Mouse (Mus musculus): ENCODE results near the gene Podxl2. TPM values are rescaled to one million over a fixed set of nuclear protein-coding genes. Genes with fewer than 3 reads are reported as not detected.

Gene Podxl2
- polyA plus RNA-seq, 1 experiment from 2014 or later, result 16.9 TPM

DNA sequence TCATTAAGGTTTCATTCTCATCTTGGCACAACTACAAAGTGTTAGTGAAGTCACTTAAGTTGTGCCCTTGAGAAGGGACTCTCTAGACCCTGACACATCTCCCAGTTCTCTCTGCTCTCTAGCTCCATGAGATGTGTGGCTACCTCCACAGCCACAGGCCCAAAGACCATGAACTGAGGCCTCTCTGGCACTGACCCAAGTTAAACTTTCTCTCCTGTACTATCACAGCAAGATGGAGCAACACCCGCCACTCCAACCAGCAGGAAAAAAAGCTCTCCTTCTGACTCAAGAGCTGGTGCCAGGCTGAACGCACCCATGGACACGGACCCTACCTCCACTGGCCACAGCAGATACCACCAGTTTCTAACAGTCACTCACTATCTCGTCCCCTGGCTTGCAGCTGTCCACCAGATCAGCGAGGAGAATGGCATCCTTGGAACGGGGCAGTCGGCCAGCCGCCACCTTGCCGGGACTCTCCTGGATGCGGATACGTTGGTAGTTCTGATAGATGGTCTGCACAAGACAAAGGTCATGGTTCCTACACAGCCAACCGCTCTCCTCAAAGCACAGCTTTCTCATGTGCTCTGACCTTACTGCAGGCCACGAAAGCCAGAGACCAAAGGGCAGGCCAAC, 14.7 kb upstream of the Podxl2 start:
- no peak for DNase-seq (ENCODE audit: low spot score)

DNA sequence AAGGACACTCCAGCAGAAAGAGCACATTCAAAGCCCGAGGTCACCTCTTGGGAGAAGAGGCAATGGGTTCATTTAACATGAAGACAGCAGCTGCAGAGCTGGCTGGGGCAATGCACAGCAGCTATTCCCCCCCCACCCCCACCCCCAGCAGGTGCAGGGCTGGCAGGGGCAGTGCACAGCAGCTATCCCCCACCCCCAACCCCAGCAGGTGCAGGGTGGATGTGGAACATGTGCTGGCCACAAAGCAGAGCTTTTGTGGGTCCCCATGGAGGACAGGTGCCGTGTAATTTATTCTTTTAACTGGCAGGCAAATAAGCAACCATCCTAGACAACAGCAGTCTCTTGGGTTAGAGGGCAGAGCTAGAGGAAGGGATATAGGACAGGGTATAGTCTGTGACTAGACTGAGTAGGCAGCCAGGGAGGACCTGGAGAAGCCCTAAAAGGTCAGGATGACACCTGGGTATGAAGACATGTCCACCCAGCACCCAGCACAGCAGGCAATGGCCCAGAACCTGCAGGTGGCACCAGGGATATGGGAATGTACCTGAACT, 11.6 kb upstream of the Podxl2 start:
- peak; percentile 87 for DNase-seq (ENCODE audit: low spot score)

DNA sequence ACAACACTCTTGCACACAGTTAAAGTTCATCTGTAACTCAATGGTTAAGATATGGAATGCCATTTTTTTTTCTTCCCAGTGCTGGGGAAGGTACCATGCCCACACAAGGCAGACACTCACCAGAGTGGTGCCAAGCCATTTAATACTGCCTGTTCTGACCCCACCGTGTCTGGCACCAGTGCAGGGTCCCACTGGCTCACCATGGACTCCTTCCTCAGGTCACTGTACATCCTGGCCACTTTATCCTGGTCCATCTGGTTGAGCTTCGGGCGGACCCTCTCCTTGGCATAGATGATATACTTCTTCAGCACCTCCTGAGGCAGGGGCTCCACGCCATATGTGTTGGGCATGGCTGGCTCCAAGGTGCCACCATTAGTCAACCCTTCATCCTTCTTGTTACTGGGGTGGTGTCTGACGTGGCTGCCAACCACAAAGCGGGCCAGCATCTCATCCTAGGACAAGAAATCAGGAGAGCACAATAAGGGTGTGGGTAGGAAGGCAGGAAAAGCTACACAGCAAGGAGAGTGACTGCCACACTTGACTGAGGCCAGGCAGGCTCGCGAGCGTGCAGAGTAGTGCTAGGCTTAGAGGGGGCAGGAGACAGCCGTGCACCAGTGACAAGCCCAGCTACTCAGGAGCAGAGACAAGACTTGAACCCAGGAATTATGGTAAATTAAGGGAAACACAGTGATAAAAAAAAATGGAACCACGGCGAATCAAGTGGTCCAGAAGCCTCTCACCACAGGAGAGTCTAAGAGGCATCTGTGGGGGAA, 11.0 kb upstream of the Podxl2 start:
- no peak for DNase-seq (ENCODE audit: low spot score)

DNA sequence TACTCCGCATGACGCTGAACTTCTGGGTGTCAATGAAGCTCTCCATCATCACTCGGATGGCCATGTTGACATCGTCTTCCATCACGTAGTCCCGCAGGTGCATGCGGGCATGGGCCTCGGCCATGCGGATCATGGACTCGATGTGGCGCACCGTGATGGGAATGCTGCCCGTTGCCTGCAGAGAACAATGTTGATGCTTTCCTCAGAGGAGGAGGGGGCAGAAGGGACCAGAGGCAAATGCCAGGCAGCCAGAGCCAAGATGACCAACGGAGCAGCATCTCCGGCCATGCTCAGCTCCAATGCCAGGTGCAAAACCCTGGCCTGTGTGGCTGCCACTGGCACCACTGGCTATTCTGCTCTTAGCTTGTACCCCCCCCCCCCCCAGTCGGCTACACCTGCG, 9.8 kb upstream of the Podxl2 start:
- no peak for DNase-seq (ENCODE audit: low spot score)

DNA sequence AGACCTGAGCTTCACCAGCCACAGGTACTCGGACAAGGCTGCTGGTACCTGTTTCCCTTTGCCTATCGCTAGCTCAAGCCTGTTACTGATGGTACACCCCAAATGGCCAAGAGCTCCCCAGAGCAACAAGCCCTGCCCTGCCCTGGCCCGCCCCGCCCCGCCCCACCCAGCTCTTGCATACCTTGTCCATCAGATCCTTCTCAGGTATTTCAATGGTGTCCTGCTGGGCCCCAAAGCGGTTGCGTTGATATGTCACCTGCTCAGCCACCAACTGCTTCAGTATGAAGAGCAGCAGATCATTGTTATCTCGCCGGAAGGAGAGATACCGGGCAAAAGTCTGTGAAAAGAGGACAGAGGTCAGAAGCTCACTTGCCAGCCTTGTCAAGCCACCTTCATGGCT, 9.4 kb upstream of the Podxl2 start:
- DNase-seq (ENCODE audit: low spot score), result no peak

DNA sequence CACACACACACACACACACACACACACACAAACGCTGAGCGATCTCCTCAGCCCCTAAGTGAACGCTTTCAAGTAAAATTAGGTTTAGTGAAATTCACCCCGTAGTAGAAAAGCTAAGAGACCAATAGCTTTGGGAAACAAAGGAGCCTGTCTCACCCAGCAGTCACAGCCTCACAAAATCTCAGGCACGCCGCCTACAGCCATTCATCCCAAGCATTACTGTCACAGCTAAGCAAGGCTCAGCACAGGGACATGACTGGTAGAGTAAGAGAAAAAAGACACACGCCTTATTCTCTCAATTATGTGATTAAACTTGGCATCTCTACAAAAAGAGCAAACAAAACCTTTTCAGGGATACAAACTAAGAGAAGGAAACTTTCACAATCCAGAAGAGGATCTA, 6.5 kb upstream of the Podxl2 start:
- no peak for DNase-seq (ENCODE audit: low spot score)

DNA sequence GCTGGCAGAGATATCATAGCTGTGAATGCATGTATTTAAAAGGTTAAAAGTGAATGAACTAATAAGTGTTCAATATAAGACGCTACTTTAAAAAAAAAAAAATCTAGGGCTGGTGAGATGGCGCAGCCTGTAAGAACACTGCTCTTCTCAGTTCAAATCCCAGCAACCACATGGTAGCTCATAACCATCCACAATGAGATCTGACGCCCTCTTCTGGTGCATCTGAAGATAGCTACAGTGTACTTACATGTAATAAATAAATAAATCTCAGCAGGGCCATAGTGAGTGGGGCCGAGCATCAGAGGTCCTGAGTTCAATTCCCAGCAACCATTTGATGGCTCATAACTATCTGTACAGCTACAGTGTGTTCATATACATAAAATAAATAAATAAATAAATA, 4.6 kb upstream of the Podxl2 start:
- DNase-seq (ENCODE audit: low spot score), result no peak

DNA sequence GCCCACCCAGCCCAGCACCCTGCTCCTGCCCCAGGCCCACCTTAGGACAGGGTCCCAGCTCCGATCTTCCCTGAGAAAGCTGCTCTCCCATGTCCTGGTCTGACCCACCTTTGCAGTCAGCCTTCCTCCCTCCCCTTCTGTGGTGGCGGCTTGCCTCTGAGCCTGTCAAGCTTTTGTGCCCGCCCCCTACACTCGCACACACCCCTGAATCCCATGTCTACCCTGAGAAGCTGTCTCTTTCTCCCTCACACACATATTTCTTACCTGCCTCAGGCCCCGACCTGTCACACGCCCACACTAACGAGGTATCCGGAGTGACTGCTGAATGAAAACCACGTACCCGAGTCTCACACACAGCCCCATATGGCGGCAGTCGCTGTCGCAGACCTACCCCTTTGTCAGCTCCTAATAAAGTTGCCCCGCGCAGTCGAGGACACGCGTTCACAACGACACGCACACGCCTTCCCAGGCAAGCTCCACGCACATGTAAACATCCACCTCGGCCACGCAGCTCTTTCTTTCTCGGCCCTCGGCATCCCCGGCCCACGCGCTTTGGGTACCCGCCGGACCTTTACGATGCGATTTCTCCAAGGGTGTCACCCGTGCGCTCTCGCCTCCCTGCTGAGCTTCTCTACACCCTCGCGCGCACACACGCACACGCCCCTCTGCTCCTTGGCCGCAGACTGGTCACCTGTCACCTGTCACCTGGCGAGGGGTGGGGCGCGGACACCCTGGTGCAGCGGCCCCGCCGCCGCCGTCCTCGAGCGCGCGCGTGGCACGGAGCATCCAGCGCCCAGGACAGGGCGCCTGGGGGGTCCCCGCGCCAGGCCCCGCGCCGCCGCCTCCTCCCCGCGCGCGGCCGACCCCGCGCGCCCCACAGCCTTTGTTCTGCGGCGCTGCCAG, 628 bp downstream of the Podxl2 start:
- peak; percentile 29 for DNase-seq (ENCODE audit: low spot score)

DNA sequence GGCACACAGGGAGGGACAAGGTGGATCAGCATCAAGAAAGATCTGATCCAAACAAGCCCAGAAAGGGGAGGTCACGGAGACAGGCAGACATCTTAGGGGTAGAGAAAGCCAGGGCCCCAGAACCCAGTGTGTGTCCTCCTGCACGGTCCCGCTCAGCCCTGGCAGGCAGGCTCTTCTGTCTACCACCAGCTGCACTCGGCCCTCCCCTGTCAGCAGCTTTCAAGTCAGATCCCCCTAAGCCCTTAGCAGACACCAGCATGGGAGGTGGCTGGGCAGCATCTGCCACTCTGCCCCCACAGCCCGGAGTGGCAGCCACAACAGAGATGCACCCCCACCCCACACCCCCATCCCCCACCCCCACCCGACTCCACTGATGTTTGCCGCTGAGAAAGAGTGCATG, 2.0 kb downstream of the Podxl2 start:
- peak; percentile 55 for DNase-seq (ENCODE audit: low spot score)

DNA sequence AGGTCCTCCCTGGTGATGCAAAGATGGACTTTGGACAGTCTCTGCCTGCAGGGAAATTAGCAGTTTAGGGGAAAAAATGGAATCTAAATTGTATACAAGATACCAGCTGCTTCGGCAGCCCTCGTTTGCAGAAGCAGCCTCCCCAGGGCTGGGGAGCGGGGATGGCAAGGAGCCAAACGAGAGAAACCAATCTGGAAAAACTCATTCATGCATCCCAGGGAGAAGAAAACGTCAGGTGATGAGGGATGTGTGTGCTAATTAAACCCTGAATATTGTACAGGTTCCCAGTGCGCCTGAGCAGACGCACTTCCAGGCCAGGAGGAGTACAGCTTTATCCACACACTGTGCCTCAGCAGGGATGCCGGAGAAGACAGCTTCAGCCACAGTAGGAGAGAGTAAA, 3.3 kb downstream of the Podxl2 start:
- DNase-seq (ENCODE audit: low spot score), result no peak

DNA sequence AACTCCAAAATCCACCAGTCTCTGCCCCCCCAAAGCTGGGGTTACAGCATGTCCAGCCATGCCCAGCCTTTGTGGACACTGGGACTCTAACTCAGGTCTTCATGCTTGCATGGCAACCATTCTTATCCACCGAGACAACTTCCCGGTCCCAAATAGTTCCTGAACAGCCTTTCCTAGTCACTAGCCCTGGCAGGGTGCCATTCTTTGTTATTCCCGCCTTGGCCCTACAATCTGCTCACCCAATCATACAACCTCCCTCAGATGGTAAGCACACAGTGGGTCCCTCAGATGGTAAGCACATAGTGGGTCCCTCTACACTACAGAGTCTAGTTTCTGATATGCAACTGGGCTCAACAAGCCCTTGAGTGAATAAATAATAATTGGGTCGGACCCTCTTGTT, 4.2 kb downstream of the Podxl2 start:
- no peak for DNase-seq (ENCODE audit: low spot score)

DNA sequence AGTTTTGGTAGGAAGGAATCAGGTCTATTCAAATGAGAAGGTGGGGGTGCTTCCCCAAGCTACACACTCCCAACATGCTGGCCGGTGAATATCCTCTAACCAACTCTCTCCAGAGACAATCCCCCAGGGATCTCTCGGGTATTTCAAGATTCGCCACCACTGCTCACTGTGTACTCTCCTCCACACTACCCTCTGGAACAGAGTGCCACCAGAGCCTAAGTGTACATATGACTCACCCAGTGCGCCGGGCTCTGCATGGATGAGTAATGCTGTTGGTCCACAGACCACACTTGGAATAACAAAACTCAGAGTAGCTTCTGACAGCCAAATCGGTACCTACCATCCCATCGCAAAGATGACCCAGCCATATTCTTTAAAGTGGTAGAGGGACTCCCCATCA, 5.4 kb downstream of the Podxl2 start:
- DNase-seq (ENCODE audit: low spot score), result no peak

DNA sequence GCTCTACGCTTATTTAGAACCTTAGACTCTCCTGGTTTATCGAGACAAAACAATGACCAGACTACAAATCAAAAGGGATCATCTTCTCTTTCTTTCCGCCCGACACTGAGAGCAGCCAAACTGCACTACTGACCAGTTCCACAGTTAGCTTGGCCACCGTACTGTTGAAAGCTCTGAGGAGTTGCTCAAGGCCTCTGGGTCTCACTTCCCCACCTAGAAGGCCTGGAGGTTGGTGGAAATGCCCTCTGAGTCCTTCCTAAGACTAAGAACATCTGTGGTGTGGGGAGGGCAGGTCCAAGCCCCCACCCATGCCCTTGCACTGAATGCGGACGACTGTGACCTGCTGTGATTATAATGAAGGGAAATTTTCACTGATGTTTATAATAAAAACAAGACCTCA, 9.1 kb downstream of the Podxl2 start:
- DNase-seq (ENCODE audit: low spot score), result no peak

DNA sequence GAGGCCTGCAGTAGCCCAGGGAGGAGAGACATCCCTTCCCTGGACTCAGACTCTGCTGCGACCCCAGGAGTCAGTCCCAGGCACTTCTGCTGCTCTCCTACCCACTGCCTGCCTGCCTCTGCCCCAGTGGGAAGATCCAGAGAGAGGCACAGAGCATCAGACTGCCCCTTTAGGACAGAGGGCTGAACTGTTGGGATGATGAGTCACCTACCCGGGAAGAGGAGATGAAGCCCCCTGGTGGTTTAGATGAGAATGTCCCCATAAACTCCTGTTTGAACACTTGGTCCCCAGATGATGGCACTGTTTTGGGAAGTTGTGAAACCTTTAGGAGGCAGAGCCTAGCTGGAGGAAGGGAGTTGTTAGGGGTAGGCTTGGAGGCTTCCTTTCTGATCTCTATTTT, 13.9 kb downstream of the Podxl2 start:
- DNase-seq (ENCODE audit: low spot score), result peak; percentile 68

DNA sequence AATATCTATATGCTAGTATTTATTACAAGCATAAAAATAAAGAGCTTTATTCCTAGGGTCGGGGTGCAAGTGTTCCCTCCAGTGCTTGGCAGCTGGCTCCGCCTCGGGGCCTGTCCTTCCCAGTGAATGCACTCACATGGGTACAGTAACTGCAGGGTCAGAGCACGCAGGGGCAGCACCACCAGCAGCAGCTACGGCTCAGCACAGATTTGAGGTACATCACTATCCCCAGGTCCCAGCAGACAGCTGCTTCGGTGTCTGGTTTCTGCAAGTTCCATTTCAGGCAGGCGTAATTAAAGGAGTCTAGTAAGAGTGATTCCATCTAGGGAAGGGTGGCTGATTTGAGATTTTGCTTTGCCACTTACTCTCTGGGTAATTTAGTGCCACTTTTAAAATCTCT, 16.5 kb downstream of the Podxl2 start:
- no peak for DNase-seq (ENCODE audit: low spot score)

DNA sequence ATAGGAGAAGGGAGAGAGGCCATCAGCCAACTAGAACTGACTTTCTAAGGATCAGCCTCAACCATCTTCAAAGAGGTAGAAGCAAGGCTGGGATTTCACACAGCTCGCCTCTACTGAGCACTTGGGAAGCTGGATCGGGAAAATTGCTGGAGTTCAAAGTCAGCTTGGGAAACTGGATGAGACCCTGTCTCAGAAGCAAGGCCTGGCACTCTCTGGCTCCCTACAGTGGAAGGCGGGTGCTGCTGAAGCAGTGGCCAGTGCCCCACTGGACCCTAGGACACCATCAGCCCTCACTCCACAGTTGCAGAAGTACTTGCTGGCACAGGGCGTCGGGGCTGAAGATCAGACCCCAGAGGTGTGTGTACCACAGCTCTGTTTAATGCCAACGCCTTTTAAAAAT, 17.0 kb downstream of the Podxl2 start:
- DNase-seq (ENCODE audit: low spot score), result no peak

DNA sequence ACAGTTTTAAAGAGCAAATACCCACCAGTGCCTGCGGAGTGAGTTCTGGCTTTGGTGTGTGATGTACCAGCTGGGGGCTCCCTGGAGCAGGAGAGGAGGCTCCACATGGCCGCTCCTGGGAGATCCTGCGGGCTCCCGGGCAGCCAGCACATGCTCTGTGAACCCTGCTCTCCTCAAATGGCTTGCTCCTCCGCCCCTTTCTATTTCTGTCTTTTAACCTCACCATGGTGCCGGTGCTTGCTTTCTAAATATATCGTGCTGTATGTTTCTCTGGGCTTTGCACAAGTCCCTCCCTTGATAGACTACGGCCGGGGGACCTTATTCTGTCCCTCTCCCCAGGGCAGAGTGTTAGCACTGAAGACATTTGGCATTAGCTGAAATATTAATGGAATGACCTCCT, 17.6 kb downstream of the Podxl2 start:
- no peak for DNase-seq (ENCODE audit: low spot score)

DNA sequence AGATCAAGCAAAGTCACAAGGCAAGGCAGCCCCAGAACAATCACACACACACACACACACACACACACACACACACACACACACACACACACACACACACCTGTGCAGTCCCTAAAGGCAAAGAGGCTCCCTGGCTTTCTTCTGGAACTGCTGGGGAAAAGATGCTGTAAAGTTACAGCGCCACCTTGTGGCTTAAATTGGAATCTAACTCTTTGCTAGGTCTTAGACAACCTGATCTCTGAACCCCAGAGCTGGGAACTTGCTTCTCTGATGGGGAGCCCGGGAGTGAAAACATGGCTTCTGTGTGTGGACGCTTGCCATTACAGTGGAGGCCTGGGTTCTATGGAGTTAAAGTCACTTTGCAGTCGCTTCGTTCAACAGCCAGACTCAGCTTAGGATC, 19.2 kb downstream of the Podxl2 start:
- peak; percentile 81 for DNase-seq (ENCODE audit: low spot score)

DNA sequence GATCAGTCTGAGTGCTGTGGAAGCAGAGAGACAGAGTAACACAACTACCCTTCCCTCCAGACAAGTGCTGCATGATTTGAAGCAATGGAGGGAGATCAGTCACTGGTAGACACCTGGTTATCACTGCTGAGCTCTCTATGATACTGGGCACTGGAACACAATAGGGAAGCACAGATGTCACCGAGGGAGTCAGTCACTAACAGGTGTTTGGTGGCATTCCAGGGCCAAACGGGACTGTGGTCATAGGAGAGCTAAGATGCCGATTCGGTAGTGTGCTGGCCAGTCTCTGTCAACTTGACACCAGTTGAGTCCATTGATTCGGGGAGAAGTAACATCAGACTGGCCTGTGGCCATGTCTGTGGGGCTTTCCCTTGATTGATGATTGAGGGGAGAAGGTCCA, 20.3 kb downstream of the Podxl2 start:
- no peak for DNase-seq (ENCODE audit: low spot score)

DNA sequence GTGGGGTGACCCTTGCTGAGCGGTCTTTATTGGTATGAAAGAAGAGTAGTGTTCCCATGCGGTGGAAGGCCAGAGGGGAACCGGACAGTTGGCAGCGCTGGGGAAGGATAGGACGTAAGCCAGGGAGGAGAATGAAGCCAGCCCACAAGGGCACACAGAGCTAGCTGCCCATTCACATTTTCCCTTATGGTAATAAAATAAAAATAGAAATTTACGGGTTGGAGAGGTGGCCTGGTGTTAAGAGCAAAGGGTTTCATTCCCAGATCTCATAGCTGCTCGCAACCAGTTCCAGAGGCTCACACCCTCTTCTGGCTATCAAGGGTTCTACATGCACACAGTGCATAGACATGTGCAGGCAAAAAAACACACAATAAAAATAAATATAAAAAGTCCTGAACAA, 24.8 kb downstream of the Podxl2 start:
- DNase-seq (ENCODE audit: low spot score), result no peak

DNA sequence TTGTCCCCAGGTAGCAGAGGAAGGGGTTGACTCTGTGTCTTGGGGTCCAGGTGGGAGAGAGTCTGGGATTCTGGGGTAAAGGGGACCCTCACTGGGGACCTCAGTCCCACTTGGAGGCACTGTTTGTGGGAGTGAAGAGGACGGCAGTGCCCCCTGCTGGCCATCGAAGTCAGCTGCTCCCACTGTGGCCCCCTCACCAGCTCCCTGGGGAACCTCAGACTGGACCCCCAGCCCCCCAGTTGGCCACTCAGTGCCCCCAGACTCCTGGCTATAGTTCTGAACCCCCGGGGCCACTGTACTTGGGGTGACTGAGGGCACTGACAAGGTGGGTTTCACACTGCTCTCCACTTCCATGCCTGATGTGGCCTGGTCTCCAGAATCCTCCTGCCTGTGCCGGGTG, 25.6 kb downstream of the Podxl2 start:
- peak; percentile 56 for DNase-seq (ENCODE audit: low spot score)

DNA sequence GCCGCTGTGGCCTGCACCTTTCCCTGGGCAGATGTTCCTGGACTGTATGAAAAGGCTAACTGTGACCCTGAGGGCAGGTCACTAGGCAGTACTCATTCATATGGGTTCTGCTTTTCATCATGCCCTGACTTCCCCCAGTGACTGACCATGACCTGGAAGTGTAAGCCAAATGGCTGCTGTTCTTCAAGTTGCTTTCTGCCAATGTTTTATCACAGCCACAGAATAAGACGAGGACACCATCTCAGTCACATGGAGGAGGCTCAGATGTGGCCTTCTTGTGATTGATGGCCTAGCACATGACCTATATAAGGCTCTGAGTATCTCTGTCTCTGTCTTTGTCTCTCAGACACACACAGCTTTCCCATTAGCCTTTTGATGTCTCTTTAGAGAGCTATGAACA, 27.3 kb downstream of the Podxl2 start:
- no peak for DNase-seq (ENCODE audit: low spot score)

Data from thymus, postnatal 0 days (tissue).